Mouse (Mus musculus): ENCODE measurements around the gene Hnrnpa3. TPM values are rescaled to one million over a fixed set of nuclear protein-coding genes. Genes with fewer than 3 reads are reported as not detected.

Gene Hnrnpa3
- total RNA-seq, 1 experiment from 2014 or later: 426 TPM

GRCm38 (mm10) chr2:75703375-75704181 is 44.5 kb downstream of the Hnrnpa3 start:
- peak; percentile 90 for DNase-seq

- peak; percentile 99 for DNase-seq
Observed at GRCm38 (mm10) chr2:75704234-75705161, 45.4 kb downstream of the Hnrnpa3 start, which contains the start of gene Nfe2l2. Gene Nfe2l2 (minus strand): TSS chr2:75704641.

DNA sequence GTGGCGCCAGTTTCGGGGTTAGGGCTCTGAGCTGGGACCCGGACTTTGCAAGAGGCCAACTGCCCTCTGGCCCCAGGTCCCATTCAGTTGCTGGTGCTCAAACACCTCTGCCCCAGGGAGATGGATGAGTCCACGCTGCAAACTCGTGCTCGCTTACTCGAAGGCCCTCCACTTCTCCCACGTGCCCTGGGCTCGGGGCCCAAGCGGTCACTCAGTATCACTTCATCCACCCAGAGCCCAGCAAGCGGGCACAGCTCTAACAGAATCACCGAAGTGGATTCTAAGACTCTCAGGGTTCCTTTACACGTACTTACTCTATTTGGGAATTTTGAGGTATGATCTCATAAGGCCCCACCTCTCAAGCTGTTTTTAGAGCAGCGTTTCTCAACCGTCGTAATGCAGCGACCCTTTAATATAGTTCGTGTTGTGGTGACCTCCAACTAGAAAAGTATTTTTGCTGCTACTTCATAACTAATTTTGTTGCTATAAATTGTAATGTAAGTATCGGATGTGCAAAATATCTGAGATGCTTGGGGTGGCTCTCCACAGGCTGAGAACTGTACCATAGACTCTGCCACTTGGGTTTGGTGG is 46.2 kb downstream of the Hnrnpa3 start:
- peak; percentile 67 for DNase-seq

DNA sequence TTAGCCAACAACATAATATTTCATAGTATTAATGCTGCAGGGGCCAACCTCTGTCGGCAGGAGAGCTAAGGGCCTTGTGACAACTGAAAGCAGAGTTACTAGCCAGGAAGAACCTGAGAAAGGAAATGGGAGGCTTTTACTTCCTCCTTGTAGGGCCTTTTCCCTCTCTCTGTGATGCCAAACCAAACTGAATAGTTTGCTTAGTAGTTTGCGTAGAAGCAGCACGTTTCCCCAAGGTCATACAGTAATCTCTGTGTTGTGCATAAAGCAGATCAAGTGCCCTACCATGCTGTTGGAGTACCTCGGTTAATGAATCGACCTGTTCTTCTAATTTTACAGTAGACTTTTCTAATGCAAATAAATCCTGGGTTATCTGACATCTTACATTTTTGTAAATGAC is 47.4 kb downstream of the Hnrnpa3 start:
- DNase-seq: no peak

GRCm38 (mm10) chr2:75707420-75707819 is 48.4 kb downstream of the Hnrnpa3 start:
- no peak for DNase-seq

GRCm38 (mm10) chr2:75713083-75713482 is 54.0 kb downstream of the Hnrnpa3 start:
- no peak for DNase-seq

GRCm38 (mm10) chr2:75714766-75715165 is 55.7 kb downstream of the Hnrnpa3 start:
- no peak for DNase-seq

GRCm38 (mm10) chr2:75716046-75717016 is 57.3 kb downstream of the Hnrnpa3 start:
- no peak for DNase-seq

Small RNA genes within 50 kb of the gene (microRNA-seq; reads per million reads assigned to microRNA genes)
- 0 reads per million in 2 experiments for gene Gm24574

Other genes starting within 250 kb of the Hnrnpa3 start
- gene Nfe2l2, start 45.4 kb downstream of the Hnrnpa3 start, total RNA-seq (2021): 106 TPM in 2 replicates
- 39.8 and 46.6 TPM in 2 replicates for gene Agps, start 172.9 kb downstream of the Hnrnpa3 start, total RNA-seq (2021)